Mouse (Mus musculus) testis, adult 2 months (tissue): ENCODE results near the gene Ang5.
"Not testable (repeated sequence)": the region's sequence is repeated elsewhere in the genome, so short reads cannot be mapped to it uniquely, and the experiment has no call there.

Experiments
- CTCF ChIP-seq: fragments of 200-500 bp; IDR thresholded peaks from 2 replicates; pipeline ENCODE4 v1.5.1; 2012; ENCODE audit warnings: low read depth, mild to moderate bottlenecking, inconsistent platforms, low read length, moderate library complexity; ENCODE audit not compliant: control insufficient read depth, insufficient read depth, insufficient replicate concordance
- POLR2A ChIP-seq: fragments of 200-500 bp; IDR thresholded peaks from 2 replicates; pipeline ENCODE4 v1.6.1; 2012; ENCODE audit warnings: low read depth, mild to moderate bottlenecking, inconsistent platforms, low read length, moderate library complexity; ENCODE audit not compliant: control insufficient read depth

- TF ChIP-seq CTCF, POLR2A: not testable (repeated sequence)
Measured at GRCm38 (mm10) chr14:43932991-43933390, 23.9 kb upstream of the Ang5 start.
